Mouse (Mus musculus) regulatory T cell (primary cell): ENCODE data around the gene Stambpl1.
"Not testable (repeated sequence)": the region's sequence is repeated elsewhere in the genome, so short reads cannot be mapped to it uniquely, and the experiment has no call there.

ENCODE experiments used
- in situ Hi-C: fragments of 300-600 bp; cut with MboI, MseI; formaldehyde crosslinking; loops from one replicate; pipeline ENCODE4 v1.15.1; 2025; ENCODE audit warnings: high pct_unique_total_duplicates

The Stambpl1 gene

GRCm38 (mm10) chr19:34198066-34198465 is 6.0 kb downstream of the Stambpl1 start:
- in situ Hi-C loops = no loop called here

DNA sequence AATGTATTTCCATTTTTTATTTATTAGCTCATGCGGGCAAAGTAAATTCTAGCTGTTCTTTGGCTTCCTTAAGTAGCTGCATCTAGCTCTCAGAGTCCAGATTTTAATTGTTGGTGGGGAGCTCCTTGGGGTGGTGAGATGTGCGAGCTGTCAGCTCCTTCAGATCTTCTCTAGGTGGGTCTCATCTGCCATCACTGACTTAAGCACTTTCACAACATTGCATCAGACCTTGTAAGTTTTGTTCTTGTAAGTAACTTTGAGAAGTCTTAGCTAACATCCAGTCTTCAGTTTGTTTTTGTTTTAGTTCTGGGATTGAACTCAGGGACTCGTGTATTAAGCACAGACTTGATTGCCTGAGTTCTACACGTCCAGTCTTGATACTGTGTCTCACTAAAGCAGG is 6.9 kb downstream of the Stambpl1 start:
- in situ Hi-C loops = no loop called here

- in situ Hi-C loops = no loop called here
Observed at GRCm38 (mm10) chr19:34199488-34199887, 7.5 kb downstream of the Stambpl1 start.

DNA sequence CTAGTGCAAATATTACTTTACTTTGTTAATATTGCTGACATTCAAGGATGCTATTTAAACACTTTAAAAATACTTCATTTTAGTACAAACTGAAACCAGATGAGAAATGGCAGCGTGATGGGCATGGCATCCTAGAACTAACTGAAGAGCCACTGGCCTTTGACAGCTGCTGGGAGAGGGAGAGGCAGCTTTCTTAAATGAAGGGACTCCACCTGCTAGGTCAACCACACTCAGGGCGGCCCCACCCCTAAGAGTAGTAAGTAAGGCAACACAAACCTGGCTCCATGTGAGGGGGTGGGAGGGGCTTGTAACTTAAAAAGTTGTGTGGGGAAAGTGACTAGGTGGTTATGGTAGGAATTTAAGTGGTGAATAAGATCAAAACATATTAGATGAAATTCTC is 10.6 kb downstream of the Stambpl1 start:
- in situ Hi-C loops = no loop called here

- in situ Hi-C loops = not testable (repeated sequence)
Observed at GRCm38 (mm10) chr19:34206128-34206527, 14.1 kb downstream of the Stambpl1 start.

GRCm38 (mm10) chr19:34206760-34207440 is 14.9 kb downstream of the Stambpl1 start:
- in situ Hi-C loops = no loop called here

DNA sequence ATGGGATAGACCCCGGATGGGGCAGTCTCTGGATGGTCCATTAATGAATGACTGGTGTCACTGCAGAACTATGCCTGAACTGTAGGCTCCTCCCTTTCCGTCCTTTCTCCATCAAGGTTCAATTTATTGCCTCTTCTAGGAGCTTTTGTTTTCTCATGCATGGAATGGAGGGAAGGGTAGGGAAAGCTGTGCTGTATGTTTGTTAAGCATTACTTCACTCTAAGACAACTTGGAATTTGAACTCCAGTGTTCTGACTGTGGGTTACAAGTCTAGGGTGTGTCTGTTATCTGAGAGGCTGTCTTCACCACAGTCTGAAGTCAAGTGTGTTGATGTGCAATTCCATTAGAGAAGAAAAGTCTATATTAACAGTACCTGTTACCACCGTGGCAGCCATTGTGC is 17.0 kb downstream of the Stambpl1 start:
- in situ Hi-C loops = no loop called here

DNA sequence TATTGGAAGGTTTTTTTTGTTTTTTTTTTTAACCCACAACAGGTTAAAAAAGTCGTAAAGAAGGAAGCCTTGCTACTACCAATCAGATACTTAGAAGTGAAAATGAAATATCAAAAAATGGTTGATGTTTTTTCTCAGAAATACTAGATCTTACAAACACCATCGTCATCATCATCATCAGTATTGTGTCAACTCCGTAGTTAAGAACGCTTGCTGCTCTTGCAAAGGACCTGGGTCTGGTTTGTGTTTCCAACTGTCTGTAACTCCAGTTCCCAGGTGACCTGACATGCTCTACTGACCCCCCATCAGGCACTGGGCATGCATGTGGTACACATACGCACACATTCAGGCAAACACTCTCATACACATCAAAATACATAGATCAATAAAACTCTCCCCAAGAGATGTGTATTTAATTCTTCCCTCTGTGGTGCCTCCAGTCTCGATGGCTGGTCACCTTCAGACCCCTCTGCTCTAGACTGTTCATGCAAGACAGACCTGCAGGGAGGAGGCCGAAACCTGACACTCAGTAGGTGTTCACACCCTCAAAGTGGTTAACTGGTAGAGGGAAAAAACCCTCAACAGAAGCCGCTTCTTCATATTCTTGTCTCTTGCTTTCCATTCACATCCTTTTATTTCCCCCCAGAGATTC is 18.0 kb downstream of the Stambpl1 start:
- in situ Hi-C loops = no loop called here

DNA sequence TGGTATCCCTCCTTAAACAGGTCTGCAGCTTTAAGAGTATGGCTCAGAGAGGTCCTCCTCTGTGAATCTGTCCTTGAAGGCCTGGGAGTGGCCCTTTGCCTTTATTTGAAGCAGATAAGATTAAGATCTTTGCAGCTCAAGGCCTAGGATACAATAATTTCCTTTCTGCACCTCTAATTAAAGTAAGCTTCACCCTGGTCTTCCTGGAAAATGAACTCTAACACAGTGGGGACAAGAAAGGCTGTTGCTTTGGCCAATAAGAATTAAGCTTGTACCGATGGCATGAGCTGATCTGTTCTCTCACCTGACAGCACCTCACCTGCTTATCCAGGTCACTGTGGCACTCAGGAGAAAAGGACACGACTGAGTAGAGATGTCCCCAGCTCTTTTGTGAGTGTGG is 18.8 kb downstream of the Stambpl1 start:
- in situ Hi-C loops = no loop called here

GRCm38 (mm10) chr19:34212489-34213250 is 20.6 kb downstream of the Stambpl1 start:
- in situ Hi-C loops = no loop called here

DNA sequence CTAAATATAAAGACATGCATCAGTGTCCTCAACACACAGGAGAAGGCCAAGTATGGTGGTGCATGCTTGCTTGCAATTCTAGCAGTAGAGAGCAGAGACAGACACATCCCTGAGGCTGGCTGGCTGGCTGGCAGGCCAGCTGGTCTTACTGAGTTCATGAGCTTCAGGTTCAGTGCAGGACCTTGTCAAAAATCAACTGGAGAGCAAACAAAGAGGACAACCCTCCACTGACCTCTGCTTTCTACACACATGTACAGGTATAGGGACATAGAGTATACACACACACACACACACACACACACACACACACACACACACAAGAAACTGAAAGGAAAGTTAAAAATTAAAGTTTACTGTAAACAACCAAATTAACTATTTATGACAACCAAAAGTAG is 21.2 kb downstream of the Stambpl1 start:
- in situ Hi-C loops = no loop called here

GRCm38 (mm10) chr19:34214136-34214535 is 22.1 kb downstream of the Stambpl1 start:
- in situ Hi-C loops = no loop called here

GRCm38 (mm10) chr19:34216956-34217355 is 24.9 kb downstream of the Stambpl1 start:
- in situ Hi-C loops = no loop called here

- in situ Hi-C loops = no loop called here
Observed at GRCm38 (mm10) chr19:34217761-34218160, 25.7 kb downstream of the Stambpl1 start.

- in situ Hi-C loops = no loop called here
Observed at GRCm38 (mm10) chr19:34219260-34219968, 27.4 kb downstream of the Stambpl1 start.

DNA sequence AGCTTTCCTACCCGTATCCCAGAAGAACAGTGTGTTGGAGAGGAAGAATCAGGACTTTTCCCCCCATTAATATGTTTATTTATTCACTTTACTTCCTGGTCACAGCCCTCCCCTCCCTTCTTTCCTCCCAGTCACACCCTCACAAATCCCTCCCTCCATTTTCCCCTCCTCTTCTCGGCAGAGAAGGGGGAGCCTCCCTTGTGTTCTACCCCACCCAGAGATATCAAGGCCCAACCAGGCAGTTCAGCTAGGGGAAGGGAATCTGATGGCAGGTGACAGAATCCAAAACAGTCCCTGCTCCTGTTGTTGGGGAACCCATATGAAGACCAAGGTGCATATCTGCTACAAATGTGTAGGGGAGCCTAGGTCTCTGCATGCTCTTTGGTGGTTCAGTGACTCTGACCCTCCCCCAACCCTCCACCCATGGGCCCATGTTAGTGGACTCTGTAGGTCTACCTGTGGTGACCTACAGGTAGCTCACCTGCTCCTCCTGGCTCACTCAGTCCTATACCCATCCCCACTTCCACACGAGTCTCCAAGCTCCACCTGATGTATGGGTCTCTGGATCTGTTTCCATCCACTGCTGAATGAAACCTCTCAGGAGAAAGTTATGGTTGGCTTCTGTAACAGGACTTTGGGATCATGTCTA is 28.8 kb downstream of the Stambpl1 start:
- in situ Hi-C loops = loop anchor here (5.0 kb wide), 1 partner anchor 74 kb away; no protein-coding TSS in a partner anchor

DNA sequence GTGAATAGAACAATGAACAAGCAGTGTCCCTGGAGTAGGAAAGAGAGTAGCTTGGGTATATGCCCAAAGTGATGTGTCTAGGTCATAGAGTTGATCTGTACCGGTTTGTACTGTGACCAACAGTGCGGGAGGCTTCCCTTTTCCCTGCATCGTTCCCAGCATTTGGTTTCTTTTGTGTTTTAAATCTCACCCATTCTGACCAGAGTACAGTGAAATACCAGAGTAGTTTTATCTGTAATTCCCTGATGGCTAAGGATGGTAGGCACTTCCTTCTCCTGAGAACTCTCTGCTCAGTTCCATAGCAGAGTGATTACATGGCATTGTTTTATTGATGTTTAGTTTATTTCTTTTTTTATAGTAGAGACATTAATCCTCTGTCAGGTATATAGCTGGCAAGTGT is 30.8 kb downstream of the Stambpl1 start:
- in situ Hi-C loops = loop anchor here (5.0 kb wide), 1 partner anchor 76 kb away; no protein-coding TSS in a partner anchor

DNA sequence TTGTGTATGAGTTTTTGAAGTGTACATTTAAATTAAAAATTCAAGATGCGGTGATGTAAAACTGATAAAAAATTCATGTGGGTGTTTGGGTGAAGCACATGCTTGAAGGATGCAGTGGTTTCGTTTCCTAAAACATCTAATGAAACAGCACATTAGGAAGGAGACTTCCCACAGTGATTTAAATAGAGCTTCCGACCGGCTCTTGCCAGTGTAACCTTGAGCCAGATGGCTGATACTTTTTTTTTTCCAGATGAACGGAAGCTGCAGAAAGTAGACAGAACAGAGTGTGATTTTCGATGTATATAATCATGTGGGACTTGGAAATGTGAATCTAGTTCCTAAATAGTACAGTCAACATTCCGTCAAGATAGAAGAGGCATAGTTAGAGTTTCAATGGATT is 39.6 kb downstream of the Stambpl1 start:
- in situ Hi-C loops = no loop called here

GRCm38 (mm10) chr19:34232326-34232725 is 40.3 kb downstream of the Stambpl1 start:
- in situ Hi-C loops = no loop called here

DNA sequence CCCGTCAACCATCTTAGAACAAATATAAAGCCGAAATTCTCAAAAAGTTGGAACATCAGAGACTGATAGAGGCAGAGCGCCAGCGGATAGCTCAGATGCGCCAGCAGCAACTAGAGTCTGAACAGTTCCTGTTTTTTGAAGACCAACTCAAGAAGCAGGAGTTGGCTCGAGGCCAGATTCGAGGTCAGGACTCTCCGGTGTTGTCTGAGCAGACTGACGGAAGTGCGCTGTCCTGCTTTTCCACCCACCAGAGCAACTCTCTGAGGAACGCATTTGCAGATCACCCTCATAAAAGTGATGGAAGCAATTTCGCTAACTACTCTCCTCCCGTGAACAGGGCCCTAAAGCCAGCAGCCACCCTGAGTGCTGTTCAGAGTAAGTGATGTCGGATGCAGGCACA is 41.9 kb downstream of the Stambpl1 start:
- in situ Hi-C loops = no loop called here

GRCm38 (mm10) chr19:34236049-34236448 is 44.0 kb downstream of the Stambpl1 start:
- in situ Hi-C loops = no loop called here
